Mouse (Mus musculus) gastrocnemius, postnatal 14 days (tissue): ENCODE measurements around the gene Gm28043. TPM values are rescaled to one million over a fixed set of nuclear protein-coding genes. Genes with fewer than 3 reads are reported as not detected.
A peak's percentile ranks its signal among the peaks of the same experiment; 100 is the strongest.
"Not testable (repeated sequence)": the region's sequence is repeated elsewhere in the genome, so short reads cannot be mapped to it uniquely, and the experiment has no call there.

Experiments
- DNase-seq: peaks from one replicate; pipeline ENCODE4 v3.0.0; 2021; ENCODE audit warnings: mixed read lengths
- intact Hi-C: fragments of 180-260 bp; cut with DNase I; formaldehyde crosslinking; loops from one replicate; pipeline ENCODE4 v1.15.1; 2025; ENCODE audit warnings: low total_unique reads
- total RNA-seq, 2 experiments: library from RNA; stranded (reverse); gene quantifications; 2 replicates each; pipeline ENCODE4 v1.2.3; 2021

The Gm28043 gene
- total RNA-seq, 2 experiments from 2014 or later, result 0.68 to 0.86 TPM

DNA sequence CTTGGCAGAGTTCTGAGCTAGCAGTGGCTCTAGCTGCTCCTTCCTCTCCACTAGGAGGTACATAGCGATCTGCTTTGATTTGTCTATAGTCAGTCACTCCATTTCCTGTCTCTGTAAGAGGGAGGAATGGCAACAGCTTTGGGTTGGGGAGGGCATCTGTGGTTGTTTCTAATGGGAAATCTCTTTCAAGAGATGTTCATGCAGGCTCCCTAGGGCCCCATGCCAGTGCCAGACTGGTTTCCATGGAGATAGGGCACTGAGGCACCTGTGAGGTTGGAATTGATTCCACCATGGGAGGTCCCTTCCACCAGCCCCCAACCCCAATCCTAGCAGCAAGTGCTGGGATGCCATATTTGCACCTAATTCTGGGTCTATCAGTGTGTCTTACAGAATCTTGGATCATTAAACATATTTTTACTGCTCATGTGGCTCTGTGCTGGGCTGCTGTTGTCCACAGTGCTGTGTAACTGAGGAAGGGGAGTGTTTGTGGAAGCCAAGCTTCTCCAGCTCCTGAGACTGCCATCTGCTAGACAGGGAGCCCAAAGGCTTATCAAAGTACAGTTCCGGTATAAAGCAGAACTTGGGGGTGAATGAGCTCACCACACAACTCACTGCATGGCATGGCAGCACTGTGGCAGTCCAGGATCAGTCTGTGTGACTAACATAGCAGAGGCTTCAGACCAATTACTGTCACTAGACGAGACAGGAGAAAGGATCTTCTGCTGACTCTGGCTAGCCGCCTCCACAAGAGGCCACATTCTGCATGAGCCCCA lies 88.4 kb downstream of the Gm28043 start:
- intact Hi-C loops, result loop anchor here (5.0 kb wide), 1 partner anchor 69 kb away; no protein-coding TSS in a partner anchor
- no peak for DNase-seq

DNA sequence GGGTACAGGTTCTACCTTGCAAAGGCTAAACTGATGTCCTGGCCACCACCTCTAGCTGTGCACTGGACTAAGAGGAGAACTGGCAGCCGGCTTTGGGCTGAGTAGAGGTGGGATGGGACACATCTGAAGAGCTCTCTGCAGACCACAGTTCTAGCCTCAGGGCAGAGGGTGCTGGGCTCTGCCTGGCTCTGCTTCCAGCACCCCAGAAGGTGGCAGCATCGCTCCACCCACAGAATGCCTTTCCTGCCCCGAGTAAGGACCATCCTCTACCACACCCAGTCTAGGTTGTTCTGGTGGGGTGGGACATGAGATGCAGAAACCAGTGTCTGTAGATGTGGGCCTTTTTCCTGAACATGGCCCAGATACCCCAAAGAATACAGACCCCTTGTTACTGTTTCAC lies 90.1 kb downstream of the Gm28043 start:
- DNase-seq, result no peak
- intact Hi-C loops, result loop anchor here (5.0 kb wide), 2 partner anchors 68 to 178 kb away; no protein-coding TSS in a partner anchor

DNA sequence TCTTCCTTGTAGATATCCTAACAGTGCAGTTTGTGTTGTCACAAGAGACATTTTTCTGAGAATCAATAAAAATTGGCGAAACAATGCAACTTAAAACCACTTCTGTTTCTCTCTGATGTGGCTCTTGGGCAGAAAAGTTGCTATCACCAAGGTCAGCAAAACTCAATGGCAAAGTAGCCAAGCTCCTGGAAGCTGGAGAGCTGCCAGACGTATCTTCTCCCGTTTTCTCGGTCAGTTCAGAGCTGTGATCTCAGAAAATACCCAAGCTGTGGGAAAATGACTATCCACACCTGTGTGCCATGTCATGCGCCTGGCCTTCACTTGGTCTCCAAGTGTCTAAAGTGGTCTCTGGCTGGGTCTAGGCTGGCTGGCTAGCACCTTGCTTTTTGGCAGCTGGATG lies 91.2 kb downstream of the Gm28043 start:
- intact Hi-C loops, result loop anchor here (5.0 kb wide), 1 partner anchor 176 kb away; no protein-coding TSS in a partner anchor
- DNase-seq, result no peak

DNA sequence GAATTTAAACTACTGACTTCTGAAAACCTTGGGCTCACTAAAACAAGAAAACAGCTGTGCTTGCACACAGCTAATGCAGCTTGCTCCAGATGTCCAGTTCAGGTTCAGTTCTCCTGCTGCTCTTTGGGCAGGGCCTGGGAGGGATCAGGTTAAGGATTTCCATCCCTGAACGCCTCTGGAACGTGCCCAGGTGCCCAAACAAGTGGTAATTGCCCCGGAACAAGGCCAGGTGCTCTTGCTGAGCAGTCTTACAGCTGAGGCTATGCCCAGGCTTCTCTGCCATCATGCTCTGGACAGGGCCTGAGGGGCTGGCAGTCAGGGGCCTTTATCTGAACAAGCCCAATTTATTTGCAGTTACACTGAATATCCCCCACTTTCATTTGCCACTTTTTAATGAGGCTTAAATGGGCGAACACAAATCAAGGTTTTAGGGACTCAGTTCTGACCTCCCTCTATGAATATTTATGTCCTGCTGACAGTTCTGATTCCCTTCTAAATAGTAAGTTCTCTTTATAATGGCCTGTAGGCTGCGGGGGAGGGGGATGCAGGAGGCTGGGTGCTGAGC lies 92.4 kb downstream of the Gm28043 start:
- no peak for DNase-seq
- intact Hi-C loops, result loop anchor here (5.0 kb wide), 1 partner anchor 175 kb away; no protein-coding TSS in a partner anchor

DNA sequence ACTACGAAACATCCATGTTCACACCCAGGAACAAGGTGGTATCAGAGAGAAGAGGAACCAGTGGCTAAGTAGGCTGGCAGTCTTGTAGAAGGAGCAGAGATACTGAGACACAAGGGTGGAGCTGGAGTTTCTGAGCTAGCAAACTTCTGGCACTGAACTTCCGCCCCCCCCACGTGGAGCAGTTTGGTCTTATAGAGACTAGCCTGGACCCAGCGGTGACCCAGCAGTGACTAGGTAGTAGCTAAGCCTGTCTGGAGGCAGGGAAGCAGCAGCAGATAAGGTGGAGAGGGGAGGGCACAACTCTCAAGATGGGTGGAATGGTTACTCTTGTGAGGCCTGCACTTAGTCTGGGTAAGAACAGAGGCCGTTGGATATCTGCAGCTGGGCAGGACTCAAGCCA lies 94.1 kb downstream of the Gm28043 start:
- no peak for DNase-seq
- intact Hi-C loops, result loop anchor here (5.0 kb wide), 1 partner anchor 174 kb away; no protein-coding TSS in a partner anchor

DNA sequence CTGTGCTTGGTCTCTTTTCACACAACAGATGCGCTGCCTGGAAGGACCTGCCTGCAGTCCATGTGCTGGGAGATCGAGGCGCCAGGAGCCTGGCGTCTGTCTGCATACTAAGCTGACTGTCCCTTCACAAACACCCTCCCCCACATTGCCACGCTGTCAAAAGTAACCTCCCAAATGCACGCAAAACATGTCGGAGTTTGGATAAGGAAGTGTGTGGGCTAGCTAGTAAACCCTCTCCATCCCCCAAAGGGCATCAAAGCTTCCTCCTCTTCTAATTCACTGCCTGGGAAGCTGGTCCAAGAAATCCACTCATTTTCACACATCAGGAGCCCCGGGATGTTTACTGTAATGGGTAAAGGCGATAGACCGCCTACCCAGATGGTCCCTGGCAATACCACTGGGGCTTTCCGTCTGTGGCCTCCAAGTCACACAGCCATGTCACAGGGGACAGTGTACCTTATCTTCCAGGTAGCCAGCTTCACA lies 95.9 kb downstream of the Gm28043 start:
- DNase-seq, result no peak
- intact Hi-C loops, result no loop called here

DNA sequence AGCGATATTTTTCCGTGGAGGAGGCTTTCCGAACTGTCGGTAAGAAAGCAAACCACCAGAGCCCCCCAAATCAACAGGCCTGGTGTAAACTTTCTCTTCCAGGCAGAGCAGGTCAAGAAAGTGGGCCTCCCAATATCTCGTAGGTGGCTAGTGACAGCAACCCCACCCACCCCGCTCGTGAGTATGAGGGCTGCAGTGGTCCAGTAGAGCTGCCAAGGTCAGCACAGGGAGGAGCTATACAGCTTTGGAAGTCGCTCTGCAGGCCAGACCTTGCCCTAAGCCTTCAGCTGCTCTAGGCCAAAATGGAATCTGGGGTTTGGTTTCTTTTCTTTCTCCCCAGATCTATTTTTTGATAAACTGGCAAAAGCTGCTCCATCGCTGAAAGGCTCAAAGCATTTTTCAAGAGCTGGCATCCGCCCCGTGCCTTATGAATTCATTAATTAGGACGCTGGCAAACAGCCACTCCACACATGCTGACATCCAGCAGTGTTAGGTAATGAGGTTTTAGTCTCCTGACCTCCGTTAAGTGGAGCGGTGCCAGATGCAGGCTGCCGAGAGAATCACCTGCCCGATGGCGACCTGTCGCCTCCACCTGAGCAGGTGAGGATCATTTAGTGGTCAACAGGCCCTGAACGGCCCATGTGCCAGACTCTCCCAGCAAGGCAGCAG lies 96.5 kb downstream of the Gm28043 start:
- intact Hi-C loops, result no loop called here
- no peak for DNase-seq

DNA sequence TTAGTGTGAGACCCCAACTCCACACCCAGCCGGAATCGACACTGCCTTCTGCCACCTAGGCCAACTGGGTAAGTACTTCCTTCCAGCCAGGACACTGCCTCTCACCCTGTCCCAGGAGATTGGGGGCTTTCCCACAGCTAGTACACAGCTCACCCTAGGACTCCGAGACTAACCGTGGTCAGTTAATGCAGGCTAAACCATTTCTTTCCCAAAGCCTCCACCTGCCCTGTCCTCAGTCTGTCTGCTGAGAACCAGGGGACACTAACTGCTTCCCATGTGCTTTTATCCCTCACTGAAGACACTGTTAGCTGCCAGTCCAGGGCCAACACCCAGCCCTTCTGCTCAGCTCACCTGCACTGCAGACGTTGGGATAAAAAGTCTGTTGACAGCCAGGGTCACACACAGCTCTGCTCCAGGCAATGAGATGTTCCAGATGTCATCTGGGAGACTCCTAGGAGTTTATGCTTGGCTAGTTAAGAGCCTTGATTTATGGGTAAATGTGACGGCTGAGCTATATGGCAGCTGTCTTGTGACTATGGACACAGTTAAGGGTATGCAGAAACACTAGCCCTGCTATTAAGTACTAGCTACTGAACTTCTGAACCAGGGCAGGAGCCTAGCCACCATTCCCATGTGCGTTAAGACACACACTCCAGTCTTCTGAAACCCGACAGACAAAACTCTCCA lies 97.2 kb downstream of the Gm28043 start:
- DNase-seq, result no peak
- intact Hi-C loops, result no loop called here

DNA sequence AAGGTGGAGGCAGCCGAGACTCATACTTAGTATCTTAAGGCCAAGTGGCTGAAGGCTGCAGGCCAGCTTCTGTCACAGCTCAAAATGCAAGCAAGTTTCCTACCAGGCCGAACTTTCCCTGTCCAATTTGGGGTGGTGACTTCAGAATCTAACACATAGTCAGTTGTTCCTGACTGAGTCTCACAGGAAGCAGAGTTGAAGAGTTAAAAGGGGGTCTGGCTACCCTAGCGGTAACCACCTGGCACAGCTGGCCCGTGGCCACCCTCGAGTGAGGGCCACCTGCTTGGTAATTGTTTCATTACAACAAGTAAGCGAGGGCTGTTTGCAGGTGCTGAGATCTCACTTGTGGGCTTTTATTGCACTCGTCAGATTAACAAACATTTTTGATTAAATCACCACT lies 97.9 kb downstream of the Gm28043 start:
- DNase-seq, result no peak
- intact Hi-C loops, result no loop called here

DNA sequence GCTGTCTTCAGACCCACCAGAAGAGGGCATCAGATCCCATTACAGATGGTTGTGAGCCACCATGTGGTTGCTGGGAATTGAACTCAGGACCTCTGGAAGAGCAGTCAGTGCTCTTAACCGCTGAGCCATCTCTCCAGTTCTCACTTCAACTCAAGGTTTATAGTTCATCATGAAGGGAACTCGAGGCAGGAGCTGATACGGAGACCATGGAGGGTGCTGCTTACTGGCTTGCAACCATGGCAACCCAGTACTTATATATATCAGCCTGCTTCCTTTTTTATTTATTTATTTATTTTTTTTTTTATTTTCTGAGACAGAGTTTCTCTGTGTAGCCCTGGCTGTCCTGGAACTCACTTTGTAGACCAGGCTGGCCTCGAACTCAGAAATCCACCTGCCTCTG lies 99.1 kb downstream of the Gm28043 start:
- DNase-seq, intact Hi-C loops: not testable (repeated sequence)

DNA sequence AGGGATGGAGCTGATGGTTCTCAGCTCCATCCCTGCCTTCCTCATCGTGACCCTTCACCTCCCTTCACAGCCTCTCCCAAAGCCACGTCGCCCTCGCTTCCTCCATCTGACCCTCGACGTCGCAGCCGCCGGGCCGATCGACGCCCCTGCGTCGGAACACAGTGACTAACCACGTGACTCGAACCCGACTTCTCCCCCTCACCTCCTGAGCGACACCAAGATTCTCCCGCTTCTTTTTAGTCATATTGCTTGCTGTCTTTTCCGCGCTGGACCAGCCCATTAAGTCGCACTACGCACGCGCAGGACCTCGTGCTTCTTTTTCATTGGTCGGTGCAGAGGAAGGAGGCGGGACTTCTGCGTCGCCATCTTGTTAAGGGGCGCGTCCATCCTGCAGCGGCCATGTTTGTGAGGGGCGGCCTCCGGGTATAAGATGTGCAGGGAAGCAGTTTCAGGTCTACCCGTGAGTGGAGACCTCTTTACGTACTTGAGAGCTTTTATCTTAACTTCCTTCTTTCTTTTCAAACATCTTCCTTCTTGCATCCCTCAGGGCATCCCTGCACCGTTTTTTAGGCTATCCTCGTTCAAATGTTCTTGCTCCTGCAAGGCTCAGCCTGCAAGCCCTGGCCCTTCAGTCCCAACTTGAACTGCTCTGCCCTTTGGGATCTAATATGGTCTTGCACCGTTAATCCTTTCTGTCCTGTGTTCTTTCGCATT lies 102.2 kb downstream of the Gm28043 start, which contains the start of gene Ccdc167:
Ccdc167 (minus strand) TSS at position 313 of the 714 bp plus-strand sequence.
- DNase-seq, result peak; percentile 93
- intact Hi-C loops, result no loop called here

DNA sequence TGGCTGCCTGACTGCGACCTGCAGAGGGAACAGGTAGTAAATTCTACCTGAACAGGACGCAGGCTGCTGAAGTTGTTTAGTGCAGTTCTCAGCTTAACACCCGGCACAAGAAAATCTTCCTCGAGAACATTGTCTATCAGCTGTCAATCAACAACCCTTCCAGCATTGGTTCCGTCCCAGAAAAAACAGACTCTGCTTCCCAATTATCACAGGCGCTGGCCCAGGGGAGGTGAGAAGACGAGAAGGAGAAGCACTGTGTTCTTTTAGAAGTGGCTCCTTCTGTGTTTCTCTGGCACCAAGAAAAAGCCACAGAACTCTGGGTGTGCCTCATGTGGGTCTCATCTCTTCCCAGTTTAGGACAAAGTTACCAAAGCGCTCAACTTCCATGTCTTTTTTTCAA lies 104.0 kb downstream of the Gm28043 start:
- intact Hi-C loops, result no loop called here

DNA sequence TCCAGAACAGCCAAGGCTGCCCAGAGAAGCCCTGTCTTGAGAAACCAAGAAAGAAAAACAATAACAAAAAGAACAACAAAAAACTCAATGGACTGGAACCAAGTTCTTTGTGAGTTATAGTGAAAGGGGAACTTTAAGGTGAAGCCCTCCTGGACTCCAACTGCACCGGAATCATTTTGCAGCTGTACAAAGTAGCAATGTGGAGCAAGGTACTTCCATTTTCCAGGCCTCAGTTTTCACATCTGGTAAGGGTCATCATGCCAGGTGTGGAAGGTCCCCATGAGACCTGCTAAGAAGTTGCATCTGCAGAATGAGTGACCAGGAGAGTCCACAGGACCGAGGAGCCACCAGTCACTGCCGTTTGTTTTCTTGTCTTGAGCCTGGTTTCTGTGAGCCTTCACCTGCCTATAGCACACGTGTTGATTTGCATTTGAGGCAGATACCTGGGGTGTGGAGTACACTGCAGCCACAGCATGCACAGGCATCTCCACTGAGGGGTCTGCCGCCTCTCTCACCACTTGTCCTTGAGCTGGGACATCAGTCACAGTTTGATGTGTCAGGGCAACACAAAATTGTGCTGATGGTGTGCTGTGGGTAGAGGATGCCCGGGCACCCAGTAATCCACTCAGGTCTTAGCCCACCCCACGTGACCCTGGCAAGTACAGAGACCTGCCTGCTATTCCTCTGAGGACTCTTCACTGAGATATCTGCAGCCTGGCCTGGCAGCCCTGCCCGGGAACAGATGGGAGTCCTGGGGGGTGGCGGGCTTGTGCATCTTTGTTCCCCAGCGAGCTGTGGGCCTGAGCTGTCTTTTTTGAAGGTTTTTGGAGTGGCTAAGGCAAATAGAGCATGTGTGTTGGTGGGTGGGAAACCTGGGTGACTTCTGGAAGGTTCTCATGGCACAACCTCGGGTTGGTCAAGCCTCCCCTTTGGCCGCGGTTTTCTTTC lies 105.2 kb downstream of the Gm28043 start:
- no peak for DNase-seq
- intact Hi-C loops, result no loop called here

More for the DNA sequence above, 104.0 kb downstream of the Gm28043 start:
- no peak for DNase-seq

DNA sequence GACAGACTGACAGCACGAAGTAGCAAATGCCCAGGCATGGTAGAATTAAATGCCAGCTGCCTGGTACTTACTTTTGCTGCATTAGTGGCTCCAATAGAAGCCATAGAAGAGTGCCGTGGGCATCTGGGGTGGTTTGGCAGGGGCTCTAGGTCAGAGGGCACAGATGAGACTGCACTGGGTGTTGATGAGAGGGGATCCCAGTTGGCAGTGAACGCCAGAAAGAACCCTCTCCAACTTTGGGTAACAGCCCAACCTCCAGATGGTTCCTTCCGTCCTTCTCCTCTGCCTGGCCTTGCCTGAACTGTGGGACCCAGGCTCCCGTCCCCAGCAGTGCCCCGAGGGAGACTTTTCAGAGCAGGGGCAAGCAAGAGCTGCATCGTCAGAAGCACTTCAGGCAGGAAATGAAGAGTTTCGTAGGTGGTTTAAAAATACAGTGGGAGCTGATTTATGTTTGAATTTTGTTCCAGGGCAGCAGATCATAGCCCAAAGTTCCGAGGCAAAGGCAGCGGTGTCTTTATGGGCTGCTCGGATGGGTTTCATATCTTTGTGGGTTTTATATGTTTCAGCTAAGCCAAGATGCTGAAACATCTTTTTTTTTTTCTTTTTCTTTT lies 106.2 kb downstream of the Gm28043 start:
- intact Hi-C loops, result no loop called here
- DNase-seq, result no peak

DNA sequence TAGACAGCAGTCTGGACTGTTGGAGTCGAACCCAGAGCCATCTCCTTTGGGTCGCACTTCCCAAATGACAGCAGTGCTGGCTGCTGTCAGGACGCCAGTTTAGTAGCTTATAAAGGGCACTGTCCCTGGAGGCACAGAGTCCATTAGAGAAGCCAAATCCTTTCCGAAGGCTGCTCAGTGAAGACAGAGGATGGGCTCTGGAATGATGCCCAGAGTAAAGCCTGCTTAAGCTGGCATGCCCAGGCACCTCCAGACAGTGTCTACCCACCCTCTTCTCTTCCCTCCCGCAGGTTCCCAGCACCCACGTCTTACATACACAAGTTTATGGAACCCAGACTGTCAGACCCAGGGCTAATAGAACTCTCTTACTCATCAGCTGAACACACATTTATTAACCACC lies 109.9 kb downstream of the Gm28043 start:
- no peak for DNase-seq
- intact Hi-C loops, result no loop called here

DNA sequence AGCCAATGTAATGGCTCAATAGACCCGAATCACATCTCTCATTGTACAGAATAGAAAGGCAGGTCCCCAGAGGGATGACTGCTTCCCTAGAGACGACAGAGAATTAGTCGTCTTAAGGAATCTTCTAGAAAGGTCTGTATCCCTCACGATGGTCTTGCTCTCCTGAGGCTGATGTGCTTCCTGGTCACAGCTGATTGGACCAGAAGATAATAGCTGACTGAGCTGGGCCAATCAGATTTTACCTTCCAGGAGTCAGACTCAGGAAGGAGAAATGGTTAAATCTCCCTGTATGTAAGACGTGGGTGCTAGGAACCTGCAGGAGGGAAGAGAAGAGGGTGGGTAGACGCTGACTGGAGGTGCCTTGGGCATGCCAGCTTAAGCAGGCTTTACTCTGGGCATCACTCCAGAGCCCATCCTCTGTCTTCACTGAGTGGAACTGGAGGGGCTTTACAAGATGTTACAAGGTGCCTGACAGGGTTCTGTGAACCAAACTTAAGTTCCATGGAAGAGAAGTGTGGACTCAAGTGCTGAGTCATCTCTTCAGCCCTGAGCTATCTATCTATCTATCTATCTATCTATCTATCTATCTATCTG lies 110.4 kb downstream of the Gm28043 start:
- intact Hi-C loops, result no loop called here
- no peak for DNase-seq

DNA sequence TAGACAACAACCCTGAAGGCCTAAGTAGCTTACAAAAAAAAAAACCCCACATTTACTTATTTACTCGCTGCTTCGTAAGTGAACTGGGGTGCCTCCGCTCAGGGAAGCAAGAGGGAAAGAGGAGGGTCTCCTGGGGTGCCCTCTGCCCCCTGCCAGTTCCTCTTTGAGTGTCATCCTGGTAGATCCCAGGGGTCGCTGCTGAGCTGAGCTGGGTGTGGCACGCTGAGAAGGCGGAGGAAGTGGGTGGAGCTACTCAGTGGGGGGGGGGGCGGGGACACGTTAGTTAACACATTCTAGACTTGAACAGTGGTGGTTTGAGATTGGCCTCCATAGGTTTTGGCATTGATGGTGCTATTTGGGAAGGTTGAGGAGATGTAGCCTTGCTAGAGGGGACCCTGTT lies 113.4 kb downstream of the Gm28043 start:
- no peak for DNase-seq
- intact Hi-C loops, result no loop called here
